Comparison of ENCODE assay signal across 8 mouse cellular contexts in the genomic region with DNA sequence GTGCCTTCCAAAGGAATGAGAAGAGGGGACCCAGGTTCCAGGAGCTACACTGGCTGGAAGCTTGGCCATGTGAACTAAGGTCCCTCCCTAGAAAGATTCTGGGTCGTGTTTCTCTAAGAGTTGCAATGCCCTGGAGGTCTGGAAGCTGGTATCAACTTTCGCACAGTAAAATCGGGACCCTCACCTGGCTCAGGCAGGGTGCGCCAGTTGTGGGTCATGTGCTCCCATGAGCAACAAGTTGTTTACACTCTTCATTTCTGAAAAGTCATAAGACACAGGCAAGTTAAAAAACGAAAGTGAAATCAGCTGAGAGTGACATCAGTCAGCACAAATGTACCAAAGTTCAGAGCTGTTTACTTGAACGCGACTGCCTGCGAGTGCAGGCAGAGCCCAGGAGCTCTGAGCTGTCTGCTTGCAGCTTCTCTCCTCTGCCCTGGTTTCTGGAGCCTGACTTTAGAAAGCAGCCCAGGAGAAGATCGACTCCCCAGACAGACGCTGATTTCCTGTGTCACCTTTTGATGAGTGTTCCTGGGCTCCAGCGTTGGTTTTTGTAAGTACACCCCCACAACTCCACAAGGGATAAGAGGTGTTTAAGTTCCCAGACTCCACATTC. TPM values are rescaled to one million over a fixed set of nuclear protein-coding genes. Genes with fewer than 3 reads are reported as not detected.
DNase-seq lines count a peak whose midpoint lies in the region; ATAC-seq and TF ChIP-seq lines count a peak whose summit lies in the region.

A gene (plus strand): TSS at position 356 of the 613 bp plus-strand sequence.

- no peaks in the 10 kb centered on the region for H3K27me3 ChIP-seq in liver, adult 2 months (ENCODE audit: control insufficient read depth, insufficient read depth, low read length)
- H3K27me3 ChIP-seq in liver, embryonic 16.5 days (ENCODE audit: control insufficient read depth, insufficient read depth, low read depth, low read length), result no peaks in the 10 kb centered on the region

- no peaks in the 10 kb centered on the region for H3K9me3 ChIP-seq in liver, embryonic 16.5 days (replicated peaks; ENCODE audit: control insufficient read depth, low read length)

- WGBS in liver, adult 2 months, result under 1% methylated on average over 11 of the region's 11 CpGs
- 15% methylated on average over 11 of the region's 11 CpGs for WGBS in liver, embryonic 16.5 days (ENCODE audit: insufficient replicate concordance)

- peak within 1 kb of the TSS; percentile 86 for H3K9ac ChIP-seq in liver, adult 2 months (ENCODE audit: low read depth, low read length)
- H3K9ac ChIP-seq in liver, embryonic 16.5 days (ENCODE audit: low read depth, low read length), result peak within 1 kb of the TSS; percentile 50

- peak within 1 kb of the TSS; percentile 90 for H3K27ac ChIP-seq in liver, adult 2 months (replicated peaks; ENCODE audit: insufficient read depth, low read depth, low read length)
- peak within 1 kb of the TSS; percentile 14; the same call in 1 of the 2 replicates for H3K27ac ChIP-seq in embryonic fibroblast, embryonic 13.5 days (ENCODE audit: insufficient read depth, low read length)
- H3K27ac ChIP-seq in liver, embryonic 16.5 days (ENCODE audit: low read length), result peak within 1 kb of the TSS; percentile 71

- peaks cover 5% of the 10 kb centered on the region; the same call in 1 of the 2 replicates for H3K36me3 ChIP-seq in liver, adult 2 months (ENCODE audit: control insufficient read depth, insufficient read depth, low read length)
- H3K36me3 ChIP-seq in liver, embryonic 16.5 days (ENCODE audit: control insufficient read depth, insufficient read depth), result no peaks in the 10 kb centered on the region

- DNase-seq in liver, adult 2 months (ENCODE audit: extremely low read depth, low read depth, low spot score), result peak; percentile 97
- no peak for DNase-seq in liver
- peak; percentile 42 for DNase-seq in heart, postnatal 4 days
- peak; percentile 48 to 64 for DNase-seq in spleen, postnatal 36 days (ENCODE audit: low spot score in 2 of 2)
- DNase-seq in layer of hippocampus, adult 11-12 months (ENCODE audit: low spot score), result no peak
- no peak for DNase-seq in cerebellum, adult 8-10 months

- peak; percentile 52 for ATAC-seq in liver, embryonic 16.5 days (ENCODE audit: low read depth)

- no peak for TF ChIP-seq CTCF in liver, adult 2 months (IDR thresholded peaks at IDR 0.05; ENCODE audit: low read depth, low read length)
- no peak for TF ChIP-seq CTCF in embryonic fibroblast, embryonic 13.5 days (IDR thresholded peaks at IDR 0.05; ENCODE audit: borderline replicate concordance, insufficient read depth, low read length)

- peak within 1 kb of the TSS; percentile 55 for H3K4me2 ChIP-seq in liver, embryonic 16.5 days (ENCODE audit: low read depth, low read length)

- peak; percentile 91 for TF ChIP-seq POLR2A in liver, adult 2 months (IDR thresholded peaks at IDR 0.05; ENCODE audit: extremely low read depth, insufficient read depth, low read length)
- peak; percentile 48; the same call in 1 of the 2 replicates for TF ChIP-seq POLR2A in embryonic fibroblast, embryonic 13.5 days (IDR thresholded peaks at IDR 0.05; ENCODE audit: low read depth, low read length)

- H3K4me1 ChIP-seq in liver, adult 2 months (ENCODE audit: control insufficient read depth, insufficient read depth, low read length), result peaks cover 16% of the 10 kb centered on the region
- peaks cover 5% of the 10 kb centered on the region for H3K4me1 ChIP-seq in embryonic fibroblast, embryonic 13.5 days (ENCODE audit: control insufficient read depth, insufficient read depth, low read length)
- peaks cover 23% of the 10 kb centered on the region for H3K4me1 ChIP-seq in liver, embryonic 16.5 days (ENCODE audit: control insufficient read depth, low read depth, low read length)

- H3K79me2 ChIP-seq in liver, adult 2 months (ENCODE audit: control insufficient read depth, insufficient read depth, low read length), result peaks cover 8% of the 10 kb centered on the region

- H3K4me3 ChIP-seq in liver, adult 2 months (ENCODE audit: insufficient read depth, low read depth, low read length), result peak within 1 kb of the TSS; percentile 52
- peak within 1 kb of the TSS; percentile 30 for H3K4me3 ChIP-seq in embryonic fibroblast, embryonic 13.5 days (ENCODE audit: insufficient read depth, low read length)
- H3K4me3 ChIP-seq in liver, embryonic 16.5 days (ENCODE audit: low read depth, low read length), result peak within 1 kb of the TSS; percentile 54

RNA-seq across cellular contexts. Expression of the gene that starts here (rescaled TPM):
- 31.9 and 37.9 TPM in 2 replicates for total RNA-seq in liver, adult 2 months (2014; rRNA removed)
- polyA plus RNA-seq in liver, adult 2 months (2012; rRNA removed), result 19.1 and 20.1 TPM in 2 replicates
- 3.8 and 7.3 TPM in 2 replicates for polyA plus RNA-seq in embryonic fibroblast, embryonic 13.5 days (2011; ENCODE audit: insufficient read length, low read depth, missing spikeins)
- total RNA-seq in heart, postnatal 4 days (2021), result 10 to 100 TPM in 1 of 2 experiments, 1 to 10 TPM in 1; 4.6 to 10.6 TPM
- 8.8 and 10.0 TPM in 2 replicates for polyA plus RNA-seq in liver, embryonic 16.5 days (2015; fragmentation: Nextera tagmentation; extraction: Ambion mirVana)

Comparison
In these comparisons a context has a peak if more than half of its experiments do, and no peak if none do; other contexts are left out.
1. DNase-seq: peak in liver, adult 2 months (single experiment), heart, postnatal 4 days (single experiment) and spleen, postnatal 36 days (2 of 2); none in liver (single experiment), layer of hippocampus, adult 11-12 months (single experiment) and cerebellum, adult 8-10 months (single experiment).
2. H3K27ac ChIP-seq: peak in every context shown above with its lines; median percentile 90 in liver, adult 2 months; 71 in liver, embryonic 16.5 days; 14 in embryonic fibroblast, embryonic 13.5 days.
3. Peak in every context shown above with its lines, with median percentiles within 50 percentile points of each other: H3K4me3 ChIP-seq.